Mouse (Mus musculus): Measurements from ENCODE around the gene Pfdn5. TPM values are rescaled to one million over a fixed set of nuclear protein-coding genes. Genes with fewer than 3 reads are reported as not detected.

The Pfdn5 gene
- 100 to 1,000 TPM; 523 to 527 TPM for total RNA-seq (2023)

GRCm38 (mm10) chr15:102326022-102326576 is at the start of gene Pfdn5:
Gene Pfdn5 (plus strand): TSS chr15:102326116.

GRCm38 (mm10) chr15:102279092-102279782 is 46.7 kb upstream of the Pfdn5 start, which contains the start of gene Mfsd5:
Gene Mfsd5 (plus strand): TSS chr15:102279454.

GRCm38 (mm10) chr15:102295633-102296367 is 30.1 kb upstream of the Pfdn5 start, which contains the start of gene Espl1:
Gene Espl1 (plus strand): TSS chr15:102296266.

GRCm38 (mm10) chr15:102331610-102332015 is 5.7 kb downstream of the Pfdn5 start, which contains the start of gene Myg1:
Gene Myg1 (plus strand): TSS chr15:102331709.

DNA sequence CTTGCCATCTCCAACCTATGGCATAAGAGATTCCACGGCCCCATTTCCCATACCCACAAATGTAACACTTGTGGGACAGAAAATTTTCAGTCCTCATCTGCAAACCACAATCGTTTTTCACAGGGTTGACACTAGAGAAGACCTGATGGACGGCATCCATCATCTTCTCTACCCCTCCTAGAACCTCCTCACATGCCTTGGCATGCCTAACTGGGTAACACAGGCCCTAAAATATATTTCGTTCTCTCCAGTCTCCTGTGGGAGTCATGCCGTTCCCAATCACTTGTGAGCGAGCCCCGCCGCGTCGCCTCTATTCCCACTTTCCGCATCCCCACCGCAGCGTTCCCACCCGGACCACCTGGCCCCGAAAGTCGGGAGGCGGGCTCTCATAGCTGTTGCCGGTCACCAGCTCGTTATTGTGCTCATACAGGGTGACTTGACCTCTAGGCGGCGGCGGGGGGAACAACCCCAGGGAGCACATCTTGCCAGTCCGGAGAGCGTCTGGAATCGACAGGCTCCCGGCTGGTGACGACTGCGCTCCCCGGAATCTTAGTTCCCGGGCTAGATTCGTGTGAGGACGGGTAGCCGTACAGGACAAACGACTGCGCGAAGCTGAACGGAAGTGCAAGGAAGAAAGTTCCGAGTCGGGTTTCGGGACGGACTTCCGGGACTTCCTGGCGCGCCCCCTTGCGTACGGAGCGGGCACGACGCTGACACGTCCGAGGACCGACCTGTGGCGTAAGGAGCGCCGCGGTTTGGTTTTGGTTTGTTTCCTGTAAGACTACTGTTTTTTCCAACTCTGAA is 24.4 kb downstream of the Pfdn5 start, which contains the start of gene Aaas:
Gene Aaas (minus strand): TSS at position 634 of the 804 bp plus-strand sequence.

DNA sequence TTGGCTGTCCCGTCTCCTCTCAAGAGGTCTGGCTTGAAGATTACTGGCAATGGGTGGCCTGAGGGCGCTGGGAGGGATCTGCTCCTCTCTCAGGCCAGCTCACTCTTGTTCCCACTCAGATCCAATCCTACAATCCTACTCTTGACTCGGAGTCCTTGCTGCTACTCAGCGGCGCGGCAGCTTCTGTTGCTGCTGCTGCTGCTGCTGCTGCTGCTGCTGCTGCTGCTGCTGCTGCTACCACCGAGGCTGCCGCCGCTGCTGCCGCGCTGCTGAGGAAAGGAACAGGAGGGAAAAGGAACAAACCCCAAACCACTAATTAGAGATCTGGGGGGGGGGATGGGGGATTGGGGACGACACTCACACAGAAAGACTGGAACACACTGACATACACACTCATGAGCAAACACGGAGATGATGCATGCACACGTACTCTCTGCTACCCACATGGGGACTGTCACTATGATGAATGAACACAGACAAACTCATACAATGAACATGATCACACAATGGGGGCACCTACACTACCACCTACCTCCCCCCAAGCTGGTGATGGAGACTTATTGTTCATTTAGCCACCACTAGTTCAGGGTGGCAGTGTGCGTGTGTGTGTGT is 40.9 kb downstream of the Pfdn5 start, which contains the start of gene Sp7:
Gene Sp7 (minus strand): TSS at position 450 of the 612 bp plus-strand sequence.

Other genes starting within 250 kb of the Pfdn5 start
- gene Tns2, start 225.7 kb upstream of the Pfdn5 start, total RNA-seq (2023) = under 1 TPM; 0.26 to 0.83 TPM
- gene Spryd3, start 189.9 kb upstream of the Pfdn5 start, total RNA-seq (2023) = 10 to 100 TPM; 38.3 to 44.1 TPM
- gene Igfbp6, start 181.8 kb upstream of the Pfdn5 start, total RNA-seq (2023) = not detected
- 1 to 10 TPM; 4.5 to 5.7 TPM for gene Soat2, start 175.6 kb upstream of the Pfdn5 start, total RNA-seq (2023)
- 100 to 1,000 TPM; 112 to 129 TPM for gene Zfp740, start 122.9 kb upstream of the Pfdn5 start, total RNA-seq (2023)
- gene Csad, start 121.4 kb upstream of the Pfdn5 start, total RNA-seq (2023) = 10 to 100 TPM; 17.9 to 23.6 TPM
- 100 to 1,000 TPM; 699 to 803 TPM for gene Itgb7, start 94.2 kb upstream of the Pfdn5 start, total RNA-seq (2023)
- 10 to 100 TPM; 44.9 to 62.2 TPM for gene Rarg, start 68.6 kb upstream of the Pfdn5 start, total RNA-seq (2023)
- gene Gm9918, start 55.6 kb upstream of the Pfdn5 start, total RNA-seq (2023) = not detected
- gene Mfsd5, start 46.7 kb upstream of the Pfdn5 start, total RNA-seq (2023) = 10 to 100 TPM; 35.3 to 39.6 TPM
- 1 to 10 TPM; 5.4 to 6.7 TPM for gene Espl1, start 29.9 kb upstream of the Pfdn5 start, total RNA-seq (2023)
- 10 to 100 TPM; 65.7 to 81.3 TPM for gene Myg1, start 5.6 kb downstream of the Pfdn5 start, total RNA-seq (2023)
- gene Aaas, start 24.7 kb downstream of the Pfdn5 start, total RNA-seq (2023) = 10 to 100 TPM; 39.7 to 48.7 TPM
- not detected for gene Sp7, start 41.1 kb downstream of the Pfdn5 start, total RNA-seq (2023)
- 100 to 1,000 TPM; 143 to 147 TPM for gene Sp1, start 80.0 kb downstream of the Pfdn5 start, total RNA-seq (2023)
- 1 to 10 TPM in 1 of 2 experiments, under 1 TPM in 1; 0.84 to 8.0 TPM for gene Amhr2, start 119.3 kb downstream of the Pfdn5 start, total RNA-seq (2023)
- gene Prr13, start 132.9 kb downstream of the Pfdn5 start, total RNA-seq (2023) = 10 to 100 TPM; 53.6 to 64.7 TPM
- 100 to 1,000 TPM; 782 to 825 TPM for gene Pcbp2, start 144.4 kb downstream of the Pfdn5 start, total RNA-seq (2023)
- 10 to 100 TPM; 16.4 to 31.6 TPM for gene Gm10337, start 177.6 kb downstream of the Pfdn5 start, total RNA-seq (2023)
- gene Map3k12, start 190.9 kb downstream of the Pfdn5 start, total RNA-seq (2023) = 1 to 10 TPM; 4.7 to 4.8 TPM
- 10 to 100 TPM; 58.8 to 62.3 TPM for gene Tarbp2, start 192.1 kb downstream of the Pfdn5 start, total RNA-seq (2023)
- 10 to 100 TPM; 17.6 to 18.6 TPM for gene Npff, start 198.8 kb downstream of the Pfdn5 start, total RNA-seq (2023)

Measured in T-cell, adult 66 days (primary cell).